Mouse (Mus musculus) CH12.LX (cell line): Measurements from ENCODE around the gene Fermt1. TPM values are rescaled to one million over a fixed set of nuclear protein-coding genes. Genes with fewer than 3 reads are reported as not detected.

Experiments used
- DNase-seq: peaks from one replicate; pipeline ENCODE4 v3.0.0-alpha.2; 2013; ENCODE audit errors: extremely low read depth
- H3K27ac ChIP-seq: 2 replicates; pipeline ENCODE4 v1.5.1; 2012; ENCODE audit warnings: low read depth, mild to moderate bottlenecking, control low read depth, moderate library complexity; ENCODE audit not compliant: insufficient read depth
- H3K27me3 ChIP-seq: replicated peaks from 2 replicates; pipeline ENCODE3; 2012; ENCODE audit warnings: inconsistent platforms
- H3K36me3 ChIP-seq, 2 experiments: replicated peaks in 1 of 2; 2 replicates each; pipeline versions ENCODE3 to v1.6.1; 2012; ENCODE audit warnings: inconsistent platforms in 1 of 2, low read length in 1 of 2, mild to moderate bottlenecking in 1 of 2, mixed read lengths in 1 of 2, moderate library complexity in 1 of 2; ENCODE audit not compliant: control insufficient read depth in 1 of 2, insufficient read depth in 1 of 2
- H3K4me1 ChIP-seq, 2 experiments: 2 replicates each; pipeline ENCODE4 v1.6.1; 2012; ENCODE audit warnings: inconsistent platforms in 1 of 2, moderate library complexity in 1 of 2; ENCODE audit not compliant: insufficient read depth in 2 of 2, control insufficient read depth in 1 of 2
- H3K4me2 ChIP-seq: 2 replicates; pipeline ENCODE4 v1.6.1; 2012; ENCODE audit warnings: low read depth, mild to moderate bottlenecking, control low read depth; ENCODE audit not compliant: poor library complexity, insufficient read depth, severe bottlenecking
- H3K4me3 ChIP-seq, 3 experiments: fragments of 150-350 bp in 1 of 3; sonication (generic) in 1 of 3; replicated peaks in 1 of 3; 2 replicates each; pipeline versions ENCODE3 to v1.5.1; 2011 to 2012; ENCODE audit warnings: low read depth in 2 of 3, low read length in 2 of 3, mild to moderate bottlenecking in 2 of 3, moderate library complexity in 2 of 3, control low read depth in 1 of 3, improper control_type of control experiment in 1 of 3, inconsistent platforms in 1 of 3, mixed read lengths in 1 of 3; ENCODE audit not compliant: poor library complexity in 1 of 3
- H3K79me2 ChIP-seq: replicated peaks from 2 replicates; pipeline ENCODE4 v1.6.1; 2012; ENCODE audit warnings: mild to moderate bottlenecking, moderate library complexity; ENCODE audit not compliant: control insufficient read depth, poor library complexity, insufficient read depth, severe bottlenecking; ENCODE audit errors: extremely low read depth
- H3K9ac ChIP-seq: 2 replicates; pipeline ENCODE4 v1.6.1; 2012; ENCODE audit warnings: low read depth, mild to moderate bottlenecking, control low read depth, moderate library complexity; ENCODE audit not compliant: insufficient read depth
- H3K9me3 ChIP-seq: replicated peaks from 2 replicates; pipeline ENCODE3; 2012; ENCODE audit warnings: low read length, inconsistent platforms, mixed read lengths
- CHD1 ChIP-seq: IDR thresholded peaks from 2 replicates; pipeline ENCODE4 v1.6.1; 2012; ENCODE audit warnings: low read depth, low read length, improper control_type of control experiment, inconsistent platforms
- CHD2 ChIP-seq: IDR thresholded peaks from 2 replicates; pipeline ENCODE4 v1.6.1; 2011; ENCODE audit warnings: low read length, improper control_type of control experiment
- CTCF ChIP-seq, 2 experiments: IDR thresholded peaks in 1 of 2; conservative IDR thresholded peaks in 1 of 2; 2 replicates each; pipeline ENCODE4 v1.5.1; 2011 to 2012; ENCODE audit warnings: low read depth in 2 of 2, low read length in 2 of 2, improper control_type of control experiment in 1 of 2, inconsistent platforms in 1 of 2, mild to moderate bottlenecking in 1 of 2, moderate library complexity in 1 of 2
- E2F4 ChIP-seq: IDR thresholded peaks from 2 replicates; pipeline ENCODE4 v1.6.1; 2011; ENCODE audit warnings: low read depth, low read length, improper control_type of control experiment; ENCODE audit not compliant: insufficient replicate concordance
- ELF1 ChIP-seq: IDR thresholded peaks from 2 replicates; pipeline ENCODE4 v1.6.1; 2014; ENCODE audit warnings: low read depth, mild to moderate bottlenecking, inconsistent platforms, low read length, improper control_type of control experiment
- EP300 ChIP-seq: IDR thresholded peaks from 2 replicates; pipeline ENCODE4 v1.6.1; 2011; ENCODE audit warnings: low read length, improper control_type of control experiment
- ETS1 ChIP-seq: conservative IDR thresholded peaks from 2 replicates; pipeline ENCODE4 v1.6.1; 2012; ENCODE audit warnings: low read depth, mild to moderate bottlenecking, inconsistent platforms, low read length, improper control_type of control experiment, moderate library complexity
- HCFC1 ChIP-seq: IDR thresholded peaks from 2 replicates; pipeline ENCODE4 v1.6.1; 2012; ENCODE audit warnings: low read depth, mild to moderate bottlenecking, inconsistent platforms, low read length, improper control_type of control experiment
- IRF4 ChIP-seq: IDR thresholded peaks from 2 replicates; pipeline ENCODE4 v1.6.1; 2014; ENCODE audit warnings: low read depth, mild to moderate bottlenecking, inconsistent platforms, low read length, improper control_type of control experiment
- JUN ChIP-seq: IDR thresholded peaks from 2 replicates; pipeline ENCODE4 v1.6.1; 2011; ENCODE audit warnings: low read depth, mild to moderate bottlenecking, low read length, improper control_type of control experiment, moderate library complexity; ENCODE audit not compliant: insufficient read depth
- JUND ChIP-seq: conservative IDR thresholded peaks from 2 replicates; pipeline ENCODE4 v1.6.1; 2011; ENCODE audit warnings: low read depth, low read length, improper control_type of control experiment
- KAT2A ChIP-seq: IDR thresholded peaks from 2 replicates; pipeline ENCODE4 v1.6.1; 2012; ENCODE audit warnings: low read length, improper control_type of control experiment, inconsistent platforms; ENCODE audit not compliant: insufficient replicate concordance
- MAFK ChIP-seq: IDR thresholded peaks from 2 replicates; pipeline ENCODE4 v1.6.1; 2011; ENCODE audit warnings: low read length, improper control_type of control experiment; ENCODE audit not compliant: insufficient replicate concordance
- MAX ChIP-seq: IDR thresholded peaks from 2 replicates; pipeline ENCODE4 v1.6.1; 2011; ENCODE audit warnings: low read length, improper control_type of control experiment
- MAZ ChIP-seq: IDR thresholded peaks from 2 replicates; pipeline ENCODE4 v1.6.1; 2012; ENCODE audit warnings: low read depth, mild to moderate bottlenecking, inconsistent platforms, low read length, improper control_type of control experiment, moderate library complexity
- MEF2A ChIP-seq: IDR thresholded peaks from 2 replicates; pipeline ENCODE4 v1.6.1; 2014; ENCODE audit warnings: low read depth, mild to moderate bottlenecking, inconsistent platforms, low read length, improper control_type of control experiment, borderline replicate concordance
- MXI1 ChIP-seq: IDR thresholded peaks from 2 replicates; pipeline ENCODE4 v1.6.1; 2011; ENCODE audit warnings: mild to moderate bottlenecking, low read depth, low read length, improper control_type of control experiment
- MYC ChIP-seq: IDR thresholded peaks from 2 replicates; pipeline ENCODE4 v1.6.1; 2011; ENCODE audit warnings: low read depth, mild to moderate bottlenecking, improper control_type of control experiment, low read length
- NELFE ChIP-seq: IDR thresholded peaks from 2 replicates; pipeline ENCODE4 v1.6.1; 2011; ENCODE audit warnings: low read depth, low read length, improper control_type of control experiment
- NRF1 ChIP-seq: IDR thresholded peaks from 2 replicates; pipeline ENCODE4 v1.6.1; 2014; ENCODE audit warnings: low read depth, mild to moderate bottlenecking, inconsistent platforms, low read length, improper control_type of control experiment, moderate library complexity
- PAX5 ChIP-seq: IDR thresholded peaks from 2 replicates; pipeline ENCODE4 v1.6.1; 2012; ENCODE audit warnings: low read length, inconsistent platforms, mixed read lengths
- POLR2A ChIP-seq: IDR thresholded peaks from 2 replicates; pipeline ENCODE4 v1.6.1; 2011; ENCODE audit warnings: low read depth, mild to moderate bottlenecking, improper control_type of control experiment, low read length
- POLR2AphosphoS2 ChIP-seq: IDR thresholded peaks from 2 replicates; pipeline ENCODE4 v1.6.1; 2011; ENCODE audit warnings: low read depth, low read length, improper control_type of control experiment
- RAD21 ChIP-seq: IDR thresholded peaks from 2 replicates; pipeline ENCODE4 v1.6.1; 2011; ENCODE audit warnings: low read depth, mild to moderate bottlenecking, low read length, improper control_type of control experiment, moderate library complexity
- RCOR1 ChIP-seq: conservative IDR thresholded peaks from 2 replicates; pipeline ENCODE4 v1.6.1; 2012; ENCODE audit warnings: low read depth, mild to moderate bottlenecking, inconsistent platforms, low read length, improper control_type of control experiment
- SIN3A ChIP-seq: IDR thresholded peaks from 2 replicates; pipeline ENCODE4 v1.6.1; 2012; ENCODE audit warnings: low read length, improper control_type of control experiment, inconsistent platforms
- SMC3 ChIP-seq: IDR thresholded peaks from 2 replicates; pipeline ENCODE4 v1.6.1; 2011; ENCODE audit warnings: low read depth, low read length, improper control_type of control experiment
- TBP ChIP-seq: conservative IDR thresholded peaks from 2 replicates; pipeline ENCODE4 v1.6.1; 2011; ENCODE audit warnings: low read depth, low read length, improper control_type of control experiment
- TCF12 ChIP-seq: IDR thresholded peaks from 2 replicates; pipeline ENCODE4 v1.6.1; 2014; ENCODE audit warnings: low read depth, mild to moderate bottlenecking, inconsistent platforms, low read length, improper control_type of control experiment
- USF1 ChIP-seq: IDR thresholded peaks from 2 replicates; pipeline ENCODE4 v1.6.1; 2014; ENCODE audit warnings: low read depth, mild to moderate bottlenecking, inconsistent platforms, low read length, improper control_type of control experiment
- USF2 ChIP-seq: conservative IDR thresholded peaks from 2 replicates; pipeline ENCODE4 v1.6.1; 2011; ENCODE audit warnings: low read depth, low read length, improper control_type of control experiment
- ZC3H11A ChIP-seq: IDR thresholded peaks from 2 replicates; pipeline ENCODE4 v1.6.1; 2012; ENCODE audit warnings: low read depth, mild to moderate bottlenecking, inconsistent platforms, low read length, improper control_type of control experiment
- dilution Hi-C: fragments of 300-500 bp; cut with MboI; formaldehyde crosslinking; loops from 2 replicates; pipeline ENCODE4 v1.14.3; 2020; ENCODE audit warnings: low sequenced_read_pairs; ENCODE audit not compliant: extremely low pct_unique_long_range_greater_than_20kb, extremely low pct_ligation_motif_present
- in situ Hi-C: fragments of 300-500 bp; cut with MboI; formaldehyde crosslinking; loops from 3 replicates; pipeline ENCODE4 v1.14.3; 2019; ENCODE audit warnings: low sequenced_read_pairs, low pct_ligation_motif_present, low pct_unique_long_range_greater_than_20kb, mixed read lengths
- polyA plus RNA-seq: library from polyadenylated mRNA; unstranded; fragments of >175 nt; gene quantifications from 2 replicates; pipeline ENCODE4 v1.2.1, GENCODE M21; 2012; ENCODE audit warnings: low read depth; ENCODE audit not compliant: insufficient read length
- total RNA-seq, 2 experiments: library from RNA; depleted of rRNA; stranded (reverse); fragments of 300-350 nt in 1 of 2; fragments of >200 nt in 1 of 2; gene quantifications; 2 replicates each; pipeline ENCODE4 v1.2.3; 2012 to 2014

Fermt1 gene
- total and polyA plus RNA-seq, 3 experiments, result not detected

DNA sequence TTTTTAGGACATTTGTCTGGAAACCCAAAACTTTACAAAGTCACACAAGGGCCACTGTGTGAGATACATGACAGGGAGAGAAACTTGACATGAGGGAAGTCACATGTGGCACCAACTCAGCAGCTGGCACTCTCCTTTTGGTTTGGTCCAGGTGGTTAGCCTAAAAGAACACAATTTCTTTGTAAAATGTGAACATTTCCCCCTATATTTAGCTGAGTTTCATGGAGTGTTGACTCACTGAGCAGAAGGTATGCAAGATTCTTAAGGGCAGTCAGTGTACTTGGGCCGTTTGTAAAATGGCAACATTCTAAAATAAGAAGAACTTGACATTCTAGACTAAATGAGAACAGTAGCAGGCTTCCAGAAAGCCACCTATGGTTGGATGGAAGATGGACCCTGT lies 30.9 kb downstream of the Fermt1 start:
- Histone ChIP-seq H3K4me3 (no peak overlapping the region), H3K9ac (no peak overlapping the region), H3K4me1 (no peaks in the 10 kb centered on the region), H3K9me3 (no peaks in the 10 kb centered on the region), H3K36me3 (no peaks in the 10 kb centered on the region), H3K79me2 (no peaks in the 10 kb centered on the region), H3K27ac (no peak overlapping the region)
- in situ Hi-C loops, result loop anchor here (25.0 kb wide), 1 partner anchor 602 kb away; no protein-coding TSS in a partner anchor
- DNase-seq, result no peak
- no peak for TF ChIP-seq MAFK
- TF ChIP-seq E2F4, result no peak
- TF ChIP-seq KAT2A, result no peak
- TF ChIP-seq USF2, result no peak
- no peak for TF ChIP-seq POLR2AphosphoS2
- TF ChIP-seq USF1, result no peak
- no peak for TF ChIP-seq JUN
- TF ChIP-seq MXI1, result no peak
- TF ChIP-seq, all 38 proteins: peak for 0
- peaks cover 6% of the 10 kb centered on the region for H3K27me3 ChIP-seq
- dilution Hi-C loops, result no loop called here
- no peak overlapping the region for H3K4me2 ChIP-seq

DNA sequence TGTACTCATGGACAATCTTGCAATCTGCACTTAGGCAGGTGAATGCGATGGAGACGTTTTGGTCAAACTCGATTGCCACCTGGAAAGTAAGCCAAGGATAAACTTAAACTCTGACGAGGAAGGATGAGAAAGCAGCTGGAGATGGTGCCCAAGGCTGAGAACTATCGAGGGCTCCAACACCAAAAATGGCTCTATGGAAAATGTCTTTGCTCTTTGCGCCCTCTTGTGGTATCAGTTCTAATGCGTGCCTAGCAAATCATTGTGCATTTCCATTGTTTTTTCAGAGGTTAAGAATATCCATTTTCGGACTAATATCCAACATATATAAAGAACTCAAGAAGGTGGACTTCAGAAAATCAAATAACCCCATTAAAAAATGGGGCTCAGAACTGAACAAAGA lies 38.9 kb downstream of the Fermt1 start:
- DNase-seq, result peak; percentile 62
- TF ChIP-seq ELF1 (no peak), JUND (no peak), MAZ (no peak), USF1 (no peak), IRF4 (peak; percentile 95), NELFE (peak; percentile 35; the same call in 1 of the 2 replicates), ZC3H11A (no peak), MEF2A (0 out of 2 replicates have a peak, but pooled peaks have one; percentile 29), HCFC1 (no peak), PAX5 (no peak), JUN (no peak), KAT2A (no peak), MYC (peak; percentile 60; the same call in 1 of the 2 replicates), NRF1 (no peak), USF2 (no peak), MXI1 (no peak), ETS1 (no peak), RAD21 (peak; percentile 77), E2F4 (no peak), RCOR1 (no peak), MAX (0 out of 2 replicates have a peak, but pooled peaks have one; percentile 32), SIN3A (peak; percentile 52), POLR2A (no peak), SMC3 (peak; percentile 63), CHD2 (no peak), CHD1 (no peak), POLR2AphosphoS2 (no peak), EP300 (peak; percentile 22; the same call in 1 of the 2 replicates), TCF12 (no peak), CTCF (conservative IDR thresholded peaks at IDR 0.05 in 1 of 2, IDR thresholded peaks at IDR 0.05 in 1 of 2; ENCODE audit: low read depth in 2 of 2, low read length in 2 of 2) (peak; percentile 56 to 78), TBP (no peak)

More for the DNA sequence above, 38.9 kb downstream of the Fermt1 start:
- Histone ChIP-seq H3K27ac (no peak overlapping the region), H3K4me1 (peaks cover 0 to 11% of the 10 kb centered on the region in 2 experiments; a peak in 2 of 4 replicates), H3K36me3 (no peaks in the 10 kb centered on the region), H3K27me3 (peaks cover 13% of the 10 kb centered on the region), H3K4me2 (0 out of 2 replicates have a peak overlapping the region, but pooled peaks have one; percentile 18), H3K9me3 (no peaks in the 10 kb centered on the region), H3K9ac (no peak overlapping the region), H3K4me3 (no peak overlapping the region), H3K79me2 (no peaks in the 10 kb centered on the region)
- dilution Hi-C loops (no loop called here), in situ Hi-C loops (loop anchor here (25.0 kb wide), 1 partner anchor 594 kb away; no protein-coding TSS in a partner anchor)
